Comparison of ENCODE assay signal across 23 mouse cellular contexts in genomic region chr16:4945415-4945814, GRCm38 (mm10). TPM values are rescaled to one million over a fixed set of nuclear protein-coding genes. Genes with fewer than 3 reads are reported as not detected.
"Had no signal": no experiment of that assay in that cellular context is flagged by ENCODE, and none has a peak within 500 bp of the region (broad histone marks: within the 10 kb centered on the region; RNA-seq: fewer than 3 reads in every experiment).

No protein-coding gene starts in this region.

- DNase-seq: lung, adult 2 months; lung, postnatal 14 days; lung, postnatal 36 days; right cerebral cortex, postnatal 14 days; thymus, adult 2 months; thymus, postnatal 25 days; thymus, postnatal 4 days had no signal

- H3K4me3 ChIP-seq: lung, embryonic 15.5 days; megakaryocyte, embryonic 14.5 days; midbrain, embryonic 13.5 days; midbrain, embryonic 15.5 days; neural tube, embryonic 12.5 days; stomach, embryonic 15.5 days had no signal

- H3K27me3 ChIP-seq: lung, embryonic 15.5 days; megakaryocyte, embryonic 14.5 days; midbrain, embryonic 13.5 days; midbrain, embryonic 15.5 days; neural tube, embryonic 12.5 days; stomach, embryonic 15.5 days had no signal

- H3K4me2 ChIP-seq: lung, embryonic 15.5 days; midbrain, embryonic 11.5 days; midbrain, embryonic 13.5 days; midbrain, embryonic 15.5 days; neural tube, embryonic 12.5 days; stomach, embryonic 15.5 days had no signal

- H3K9ac ChIP-seq: lung, embryonic 15.5 days; midbrain, embryonic 13.5 days; midbrain, embryonic 15.5 days; neural tube, embryonic 12.5 days; stomach, embryonic 15.5 days had no signal

- ATAC-seq: lung, postnatal 0 days; midbrain, embryonic 13.5 days; midbrain, embryonic 15.5 days had no signal

- H3K9me3 ChIP-seq: lung, embryonic 15.5 days; megakaryocyte, embryonic 14.5 days; midbrain, embryonic 13.5 days; midbrain, embryonic 15.5 days; neural tube, embryonic 12.5 days; stomach, embryonic 15.5 days had no signal

- H3K27ac ChIP-seq: lung, embryonic 15.5 days; macrophage; midbrain, embryonic 13.5 days; midbrain, embryonic 15.5 days; neural tube, embryonic 12.5 days; stomach, embryonic 15.5 days; stomach, postnatal 0 days had no signal

RNA-seq across cellular contexts. Expression of gene Sept12, which starts 52.2 kb away (rescaled TPM):
- total RNA-seq: megakaryocyte progenitor cell, adult 5-6 weeks; midbrain, postnatal 0 days; monocyte, adult 5-6 weeks; neutrophil, adult 5-6 weeks had no signal
- polyA plus RNA-seq: lung, adult 2 months; macrophage; midbrain, embryonic 11.5 days; midbrain, embryonic 13.5 days; midbrain, embryonic 15.5 days; midbrain, postnatal 0 days; neural tube, embryonic 12.5 days; neural tube, embryonic 14.5 days; spleen, adult 2 months; stomach, embryonic 15.5 days; stomach, postnatal 0 days had no signal
